Mouse (Mus musculus) MEL-GATA-1-ER (cell line): Measurements from ENCODE around the gene Mki67.
A peak's percentile ranks its signal among the peaks of the same experiment; 100 is the strongest.

Source experiments
- DNase-seq: peaks from one replicate; pipeline ENCODE4 v3.0.0-alpha.2; 2012; ENCODE audit warnings: low read depth; ENCODE audit errors: extremely low read depth

Mki67 gene

GRCm38 (mm10) chr7:135668852-135669739, 47.1 kb downstream of the Mki67 start:
- DNase-seq, result peak; percentile 47

- DNase-seq, result no peak
These were observed 49.8 kb downstream of the Mki67 start for GRCm38 (mm10) chr7:135666314-135666713.

- DNase-seq, result no peak
These were observed 52.0 kb downstream of the Mki67 start for GRCm38 (mm10) chr7:135664211-135664610.

- DNase-seq, result no peak
These were observed 55.8 kb downstream of the Mki67 start for GRCm38 (mm10) chr7:135660314-135660713.

- no peak for DNase-seq
These were observed 56.7 kb downstream of the Mki67 start for GRCm38 (mm10) chr7:135659314-135659935.

GRCm38 (mm10) chr7:135658150-135658549, 58.0 kb downstream of the Mki67 start:
- no peak for DNase-seq

- DNase-seq, result peak; percentile 43
These were observed 61.0 kb downstream of the Mki67 start for GRCm38 (mm10) chr7:135655113-135655512.

- no peak for DNase-seq
These were observed 61.9 kb downstream of the Mki67 start for GRCm38 (mm10) chr7:135654288-135654687.

- DNase-seq, result no peak
These were observed 62.6 kb downstream of the Mki67 start for GRCm38 (mm10) chr7:135653601-135654000.

GRCm38 (mm10) chr7:135652781-135653180, 63.4 kb downstream of the Mki67 start:
- DNase-seq, result no peak

- DNase-seq, result no peak
These were observed 64.2 kb downstream of the Mki67 start for GRCm38 (mm10) chr7:135651831-135652511.

- no peak for DNase-seq
These were observed 66.1 kb downstream of the Mki67 start for GRCm38 (mm10) chr7:135650061-135650460.

GRCm38 (mm10) chr7:135649306-135649705, 66.9 kb downstream of the Mki67 start:
- no peak for DNase-seq

- no peak for DNase-seq
These were observed 67.3 kb downstream of the Mki67 start for GRCm38 (mm10) chr7:135648821-135649220.

- no peak for DNase-seq
These were observed 69.2 kb downstream of the Mki67 start for GRCm38 (mm10) chr7:135646976-135647375.

- DNase-seq, result no peak
These were observed 71.7 kb downstream of the Mki67 start for GRCm38 (mm10) chr7:135644452-135644851.

- DNase-seq, result peak; percentile 18
These were observed 74.3 kb downstream of the Mki67 start for GRCm38 (mm10) chr7:135641698-135642507.
